Mouse (Mus musculus) thymus, postnatal 14 days (tissue): ENCODE measurements around the gene Rap1a.

ENCODE experiments used
- DNase-seq: peaks from one replicate; pipeline ENCODE4 v3.0.0; 2021

Gene Rap1a

GRCm38 (mm10) chr3:105712827-105713226 lies 88.3 kb downstream of the Rap1a start:
- DNase-seq = no peak

GRCm38 (mm10) chr3:105711741-105712140 lies 89.4 kb downstream of the Rap1a start:
- no peak for DNase-seq

GRCm38 (mm10) chr3:105710246-105710645 lies 90.9 kb downstream of the Rap1a start:
- DNase-seq = no peak

GRCm38 (mm10) chr3:105707590-105707989 lies 93.5 kb downstream of the Rap1a start:
- no peak for DNase-seq

GRCm38 (mm10) chr3:105706366-105707020 lies 94.6 kb downstream of the Rap1a start:
- DNase-seq = no peak

GRCm38 (mm10) chr3:105705561-105705960 lies 95.6 kb downstream of the Rap1a start:
- DNase-seq = no peak

GRCm38 (mm10) chr3:105705061-105705549 lies 96.0 kb downstream of the Rap1a start:
- peak; percentile 71 for DNase-seq

- peak; percentile 87 for DNase-seq
Measured at GRCm38 (mm10) chr3:105704031-105705008, 96.8 kb downstream of the Rap1a start, which contains the start of gene Inka2. Gene Inka2, plus strand, starts transcription at chr3:105704599.

- no peak for DNase-seq
Measured at GRCm38 (mm10) chr3:105703571-105703970, 97.6 kb downstream of the Rap1a start.

- DNase-seq = no peak
Measured at GRCm38 (mm10) chr3:105701399-105701798, 99.7 kb downstream of the Rap1a start.

- peak; percentile 38 for DNase-seq
Measured at GRCm38 (mm10) chr3:105700786-105701185, 100.3 kb downstream of the Rap1a start.

- no peak for DNase-seq
Measured at GRCm38 (mm10) chr3:105699241-105699933, 101.7 kb downstream of the Rap1a start.

GRCm38 (mm10) chr3:105698311-105698710 lies 102.8 kb downstream of the Rap1a start:
- no peak for DNase-seq

GRCm38 (mm10) chr3:105697148-105697441 lies 104.0 kb downstream of the Rap1a start:
- no peak for DNase-seq

GRCm38 (mm10) chr3:105696387-105697147 lies 104.6 kb downstream of the Rap1a start:
- DNase-seq = no peak

- no peak for DNase-seq
Measured at GRCm38 (mm10) chr3:105695476-105696386, 105.4 kb downstream of the Rap1a start.

- no peak for DNase-seq
Measured at GRCm38 (mm10) chr3:105693327-105694080, 107.6 kb downstream of the Rap1a start.

GRCm38 (mm10) chr3:105688536-105688935 lies 112.6 kb downstream of the Rap1a start:
- DNase-seq = no peak

- peak; percentile 95 for DNase-seq
Measured at GRCm38 (mm10) chr3:105687324-105688060, 113.6 kb downstream of the Rap1a start, which contains the start of gene Ddx20. Gene Ddx20, minus strand, starts transcription at chr3:105687574.
